Mouse (Mus musculus) megakaryocyte-erythroid progenitor cell, adult 5-6 weeks (primary cell): ENCODE measurements around the gene Sugct. TPM values are rescaled to one million over a fixed set of nuclear protein-coding genes. Genes with fewer than 3 reads are reported as not detected.
"Not testable (repeated sequence)": the region's sequence is repeated elsewhere in the genome, so short reads cannot be mapped to it uniquely, and the experiment has no call there.

Source experiments
- ATAC-seq: replicated peaks from 2 replicates; pipeline ENCODE4 v1.8.0; 2016; ENCODE audit warnings: mild to moderate bottlenecking, inconsistent platforms; ENCODE audit not compliant: severe bottlenecking, poor library complexity, low FRiP score, low TSS enrichment
- total RNA-seq, 2 experiments: library from RNA; stranded (forward) in 1 of 2; stranded (reverse) in 1 of 2; fragments of 200-1000, 215-1000 nt in 1 of 2; fragments of >200 nt in 1 of 2; fragmentation: Nextera tagmentation in 1 of 2; gene quantifications; 2 replicates each; pipeline ENCODE4 v1.2.3; 2014 to 2017

Sugct gene
- total RNA-seq, 2 experiments from 2014 or later = not detected

DNA sequence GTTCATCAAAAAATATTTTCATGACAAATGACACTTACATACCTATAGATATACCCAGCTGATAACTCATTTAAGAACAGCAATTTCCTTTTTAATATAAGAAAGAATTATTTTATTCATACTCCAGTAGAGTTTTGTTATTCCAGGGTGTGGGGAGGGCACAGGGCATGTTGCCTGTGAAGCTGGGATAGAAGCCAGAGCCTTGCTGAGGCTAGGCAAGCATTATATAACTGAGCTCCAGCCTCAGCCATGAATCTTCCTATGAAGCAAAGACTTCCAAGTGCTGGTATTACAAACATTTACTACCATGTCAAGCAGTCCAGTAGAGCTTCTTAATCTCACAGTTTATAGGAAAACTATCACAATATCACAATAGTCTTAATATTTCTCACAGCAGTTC, 70.4 kb downstream of the Sugct start:
- ATAC-seq = no peak

DNA sequence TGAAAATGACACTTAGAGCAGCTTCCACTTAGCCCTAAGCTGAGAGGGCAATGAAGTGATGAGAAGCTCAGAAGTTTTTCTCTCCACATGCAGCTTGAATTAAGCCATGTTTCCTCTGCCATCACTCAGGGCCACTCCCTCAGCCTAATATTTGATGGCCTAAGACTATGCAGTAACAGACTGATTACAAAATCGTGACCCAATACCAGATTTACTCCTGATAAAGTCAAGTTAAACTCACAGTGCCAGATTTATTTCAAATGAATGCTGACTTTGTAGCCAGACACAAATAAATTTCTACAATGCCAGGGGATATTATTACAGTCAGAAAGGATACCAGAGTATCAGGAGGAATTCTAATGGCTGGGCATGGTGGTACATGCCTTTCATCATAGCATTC, 89.1 kb downstream of the Sugct start:
- ATAC-seq = no peak

DNA sequence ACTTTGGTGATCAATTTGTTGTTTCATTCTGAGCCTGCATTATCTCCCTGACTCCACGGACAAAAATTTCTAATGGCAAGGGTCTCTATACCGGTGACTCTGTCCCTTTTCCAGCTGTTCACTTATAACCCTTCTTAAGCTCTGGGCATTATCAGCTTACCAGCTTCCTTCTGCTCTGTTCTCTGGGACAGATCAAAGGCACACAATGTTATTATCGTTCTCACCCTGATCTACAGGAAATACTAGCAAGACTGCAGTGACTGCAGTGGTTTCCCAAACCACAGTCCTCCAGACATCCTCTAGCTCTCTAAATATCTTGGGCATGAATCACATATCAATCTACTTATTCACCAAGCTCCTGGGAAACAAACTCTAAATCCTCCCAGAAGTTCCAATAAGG, 90.7 kb downstream of the Sugct start:
- 0 out of 2 replicates have a peak, but pooled peaks have one; percentile 22 for ATAC-seq

DNA sequence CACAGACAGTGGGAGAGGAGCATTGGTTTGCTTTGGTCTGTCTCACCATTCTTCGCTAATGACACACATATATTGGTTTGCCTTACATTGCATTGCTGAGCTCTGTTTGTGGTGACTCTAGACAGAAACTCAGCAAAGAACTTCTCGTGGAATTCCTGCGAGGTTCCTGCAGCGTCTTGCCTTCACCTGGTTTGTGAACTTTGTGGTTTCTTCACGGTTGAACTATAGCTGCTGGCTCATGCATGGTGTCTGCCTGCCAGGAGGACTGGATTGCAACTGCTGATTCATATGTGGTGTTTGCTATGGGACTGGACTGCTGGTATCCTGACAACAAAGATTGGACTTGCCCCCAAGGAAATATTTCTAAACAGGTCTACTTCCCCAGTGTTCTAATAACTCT, 91.6 kb downstream of the Sugct start:
- ATAC-seq = no peak

DNA sequence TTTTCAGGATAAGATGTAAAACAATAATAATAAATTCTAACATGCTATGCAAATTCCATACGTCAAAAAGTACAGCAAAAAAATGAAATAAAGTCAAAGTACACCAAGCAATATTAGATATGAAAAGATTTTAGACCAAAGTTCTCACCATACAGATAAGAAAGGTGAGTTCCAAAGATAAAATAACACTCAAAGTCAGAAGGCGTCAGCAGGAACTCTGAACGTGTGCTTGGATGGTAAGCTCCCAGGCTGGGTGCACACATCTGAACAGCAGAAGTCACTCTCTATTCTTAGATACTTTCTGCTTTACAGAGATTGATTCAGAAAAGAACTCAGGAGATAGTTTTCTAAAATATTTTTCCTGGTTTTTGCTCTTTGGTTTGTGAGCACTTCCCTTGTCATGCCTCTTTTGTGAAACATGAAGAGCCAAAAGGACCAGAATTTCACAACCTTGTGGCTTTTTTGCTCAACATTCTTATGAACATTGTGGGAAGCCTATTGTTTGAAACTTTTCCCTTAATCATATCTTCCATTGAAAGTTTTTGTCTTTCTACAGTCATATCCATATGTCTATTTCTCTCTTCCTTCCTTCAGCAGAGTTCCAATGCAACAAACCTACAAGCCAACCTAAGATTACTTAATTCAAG, 110.0 kb downstream of the Sugct start:
- ATAC-seq = no peak

DNA sequence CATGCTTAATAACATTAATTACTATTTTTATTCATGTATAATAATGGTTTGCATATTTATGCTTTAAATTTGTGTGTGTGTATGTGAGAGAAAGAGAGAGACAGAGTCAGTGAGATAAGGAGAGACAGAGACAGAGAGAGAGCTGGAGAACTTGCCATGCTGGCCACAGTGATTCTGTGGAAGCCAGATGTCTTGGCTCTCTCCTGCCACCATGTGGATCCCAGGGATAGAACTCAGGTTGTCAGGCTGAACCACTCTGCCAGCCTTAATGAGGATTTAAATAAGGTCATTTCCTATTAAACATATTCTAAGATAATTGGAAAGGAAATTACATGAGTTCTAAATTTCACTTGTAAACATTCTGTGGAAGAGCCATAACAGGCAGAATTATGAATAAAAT, 110.5 kb downstream of the Sugct start:
- peak; percentile 85 for ATAC-seq

DNA sequence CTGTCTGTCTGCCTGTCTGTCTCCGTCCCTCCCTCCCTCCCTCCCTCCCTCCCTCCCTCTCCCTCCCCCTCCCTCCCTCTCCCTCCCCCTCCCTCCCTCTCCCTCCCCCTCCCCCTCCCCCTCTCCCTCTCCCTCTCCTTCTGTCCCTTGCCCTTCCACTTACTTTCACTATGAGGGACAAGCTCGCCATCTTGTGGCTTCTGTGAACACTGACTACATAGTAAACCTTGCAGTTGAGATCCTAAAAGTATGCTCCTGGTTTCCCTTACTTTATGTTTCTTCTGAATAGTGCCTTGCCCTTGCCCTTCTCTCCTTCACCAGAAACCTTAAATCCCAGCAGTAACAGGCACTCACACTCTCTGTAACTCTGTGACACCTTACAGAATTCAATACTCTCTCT, 113.7 kb downstream of the Sugct start:
- ATAC-seq = peak; percentile 73; the same call in 1 of the 2 replicates

DNA sequence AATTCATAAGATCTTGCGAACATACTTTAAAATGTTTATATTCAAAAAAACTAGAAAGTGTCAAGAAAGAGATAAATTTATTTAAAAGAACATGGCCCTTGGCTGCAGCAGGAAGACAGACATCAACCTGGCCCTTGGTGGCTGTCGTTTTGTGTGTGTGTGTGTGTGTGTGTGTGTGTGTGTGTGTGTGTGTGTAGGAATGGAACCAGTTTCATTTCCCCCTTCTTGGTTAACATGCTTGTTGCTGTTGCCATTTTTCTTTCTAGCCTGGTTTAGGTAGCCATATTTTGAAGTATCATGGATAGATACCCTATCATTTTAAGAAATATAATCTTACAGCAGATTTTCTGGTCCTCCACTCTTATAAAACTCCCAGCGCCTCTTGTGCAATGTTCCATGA, 136.0 kb downstream of the Sugct start:
- no peak for ATAC-seq

DNA sequence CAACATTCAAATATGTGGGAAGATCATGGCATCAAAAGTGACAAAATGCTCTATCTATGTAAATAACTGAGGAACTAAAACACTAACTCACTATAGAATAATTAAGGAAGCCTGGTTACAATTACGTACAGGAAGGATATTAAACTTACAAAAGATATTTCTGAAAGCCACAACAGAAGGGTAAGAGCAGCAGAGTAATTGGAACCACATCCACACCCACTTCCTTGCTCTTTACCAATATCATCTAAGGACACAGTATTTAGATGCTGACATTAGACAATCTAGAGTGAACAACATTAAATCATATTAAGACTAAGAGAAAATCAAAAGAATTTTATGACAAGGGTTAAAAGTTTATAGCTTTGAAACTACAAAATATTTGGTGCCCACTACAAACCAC, 159.0 kb downstream of the Sugct start:
- no peak for ATAC-seq

DNA sequence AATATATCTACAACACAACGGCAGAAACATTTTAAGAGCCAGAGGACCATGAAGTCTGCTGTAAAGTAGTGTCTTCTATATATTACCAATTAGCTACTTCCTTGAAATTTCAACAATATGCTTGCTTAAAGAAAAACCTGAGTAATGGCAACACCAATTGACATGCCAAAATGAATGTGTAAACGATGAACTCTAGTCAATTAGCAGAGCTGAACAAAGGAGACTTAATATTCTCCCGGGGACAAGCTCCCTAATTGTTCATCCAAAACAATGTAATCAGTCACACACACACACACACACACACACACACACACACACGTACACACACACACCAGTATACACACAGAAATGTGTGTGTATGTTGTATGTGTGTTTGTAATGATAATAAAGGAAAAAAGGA, 160.5 kb downstream of the Sugct start:
- no peak for ATAC-seq

DNA sequence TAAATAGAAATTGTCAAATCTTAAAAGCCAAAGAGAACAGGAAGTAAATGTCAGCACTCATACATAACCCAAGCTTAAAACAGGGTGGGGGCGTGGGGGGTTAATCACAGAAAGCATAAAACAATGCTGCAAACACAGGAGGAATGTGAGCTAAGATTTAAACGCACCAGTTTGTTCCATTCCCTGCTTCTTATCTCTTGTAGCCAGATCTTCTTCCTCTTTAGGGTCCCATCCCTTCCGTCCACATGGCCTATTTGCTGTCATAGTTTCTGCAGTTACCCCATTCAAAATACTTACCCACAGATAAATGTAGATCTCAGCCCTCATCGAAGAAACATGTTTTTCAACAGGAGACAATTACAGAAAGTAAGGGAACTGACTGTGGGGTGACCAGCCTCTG, 160.9 kb downstream of the Sugct start:
- ATAC-seq = peak; percentile 65

DNA sequence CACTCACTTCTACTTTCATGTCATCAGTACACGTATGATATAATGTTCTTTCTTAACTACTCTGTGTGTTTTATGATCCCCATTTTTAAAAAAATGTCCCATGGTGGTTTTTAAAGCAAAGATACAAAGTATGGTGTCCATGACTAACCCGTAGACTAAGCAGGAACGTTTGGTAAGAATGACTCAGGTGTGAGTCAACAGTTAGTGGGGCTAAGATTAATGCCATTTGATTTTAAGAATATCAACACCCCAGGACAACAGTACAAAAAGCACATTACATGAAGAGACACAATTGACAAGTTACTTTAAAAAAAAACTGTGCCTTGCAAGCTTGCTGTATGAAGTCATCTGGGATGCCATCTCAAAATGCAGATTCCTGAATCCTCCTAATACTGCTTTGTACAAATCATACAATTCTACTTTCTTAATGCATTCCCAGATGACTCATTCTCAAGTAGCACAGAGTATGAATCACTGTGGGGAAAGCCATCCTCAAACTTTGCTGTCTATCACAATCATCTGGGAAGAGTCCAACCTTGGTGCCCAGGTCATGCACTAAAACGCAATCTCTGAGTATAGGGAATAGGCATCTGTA, 184.1 kb downstream of the Sugct start:
- ATAC-seq = no peak

DNA sequence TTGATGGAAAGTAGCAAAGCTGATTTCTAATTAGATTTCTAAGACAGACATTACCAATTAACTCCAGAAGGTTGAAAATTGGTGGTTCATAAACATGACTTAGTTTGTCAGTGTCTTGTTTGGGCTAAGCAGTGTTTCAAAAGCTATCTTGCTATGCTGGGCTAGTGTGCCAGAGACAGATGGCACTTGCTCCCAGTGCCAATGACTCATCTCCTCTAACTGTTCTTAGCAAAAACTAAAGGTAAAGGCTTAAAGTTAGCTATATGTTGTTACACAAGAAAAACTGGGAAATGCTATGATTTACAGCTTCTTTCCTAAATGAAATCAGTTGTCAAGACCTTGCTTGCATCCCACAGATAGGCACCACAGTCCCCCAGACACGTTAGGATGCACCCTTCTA, 200.4 kb downstream of the Sugct start:
- ATAC-seq = no peak

DNA sequence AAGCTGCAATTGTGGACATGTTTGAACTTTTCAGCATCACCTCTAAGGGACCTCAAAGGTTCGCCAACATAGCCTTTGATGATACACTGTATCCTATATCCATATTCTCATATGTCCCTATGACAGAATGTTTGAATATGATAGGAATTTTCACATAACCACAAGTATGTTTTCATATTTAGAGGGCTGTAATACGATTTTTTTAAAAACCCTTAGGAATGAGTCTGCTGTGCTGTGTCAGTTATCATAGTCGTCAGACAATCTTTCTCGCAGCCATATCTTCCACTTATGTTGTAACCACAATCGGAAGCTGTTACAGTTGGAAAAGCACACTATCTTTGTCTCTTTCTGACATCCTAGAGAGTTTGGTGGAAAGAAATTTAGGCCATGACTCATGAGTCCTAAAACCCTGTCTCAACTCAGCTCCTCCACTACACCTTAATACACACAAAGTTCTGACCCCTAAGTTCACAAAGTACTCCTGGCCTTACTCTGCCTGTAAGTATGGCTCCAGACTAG, 201.2 kb downstream of the Sugct start:
- ATAC-seq = peak; percentile 81

DNA sequence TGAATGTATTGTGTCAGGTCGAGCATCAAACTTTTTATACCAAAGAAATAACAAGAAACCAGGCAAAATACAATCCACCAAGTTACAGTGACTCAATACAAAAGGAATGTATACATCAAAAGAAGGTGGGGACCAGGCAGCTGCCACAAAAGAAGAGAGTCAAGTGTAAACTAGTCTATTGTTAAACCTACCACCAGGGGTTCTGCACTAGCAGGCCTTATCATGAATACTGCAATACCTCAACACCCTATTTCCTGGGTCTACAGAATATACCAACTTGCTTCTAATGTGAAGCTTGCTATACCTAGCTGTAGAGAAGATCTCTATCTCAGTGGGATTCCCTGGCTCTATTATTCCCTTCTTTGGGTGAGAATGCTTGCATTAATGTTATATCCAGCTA, 237.4 kb downstream of the Sugct start:
- ATAC-seq = not testable (repeated sequence)

DNA sequence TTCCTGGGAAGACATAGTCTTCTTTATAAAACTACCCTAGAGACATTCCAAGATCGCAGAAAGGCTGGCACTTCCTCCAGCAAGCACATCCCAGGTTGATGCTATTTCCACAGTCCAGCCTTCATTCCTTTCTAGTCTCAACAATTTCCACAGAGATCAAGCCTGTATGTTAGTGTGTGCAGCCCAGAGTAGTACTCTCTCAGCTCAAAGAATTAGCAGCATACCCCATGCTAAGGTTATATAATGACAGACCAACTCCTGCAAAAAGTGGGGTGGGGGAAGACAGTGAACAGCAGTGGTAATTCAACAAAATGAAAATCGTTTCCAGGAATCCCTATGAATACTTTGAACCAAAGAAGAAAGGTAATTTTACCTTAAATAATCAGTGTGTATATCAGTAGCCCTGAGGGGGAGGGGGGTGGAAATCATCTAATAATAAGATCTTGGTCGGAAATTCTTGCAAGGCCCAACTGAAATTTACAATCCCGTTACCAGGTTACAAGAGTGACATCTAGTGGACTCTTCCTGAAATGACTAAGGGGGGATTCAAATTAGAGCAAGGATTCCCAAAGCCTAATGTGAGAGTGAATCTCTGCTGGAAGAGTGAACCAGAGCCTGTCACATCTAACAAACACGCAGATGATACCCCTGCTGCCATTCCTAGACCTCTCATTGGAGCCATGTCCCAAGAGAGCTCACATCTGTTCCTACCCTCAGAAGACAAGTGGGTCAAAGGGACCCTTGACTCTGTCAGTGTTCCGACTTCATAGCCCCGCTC, 263.0 kb downstream of the Sugct start:
- peak; percentile 84 for ATAC-seq

DNA sequence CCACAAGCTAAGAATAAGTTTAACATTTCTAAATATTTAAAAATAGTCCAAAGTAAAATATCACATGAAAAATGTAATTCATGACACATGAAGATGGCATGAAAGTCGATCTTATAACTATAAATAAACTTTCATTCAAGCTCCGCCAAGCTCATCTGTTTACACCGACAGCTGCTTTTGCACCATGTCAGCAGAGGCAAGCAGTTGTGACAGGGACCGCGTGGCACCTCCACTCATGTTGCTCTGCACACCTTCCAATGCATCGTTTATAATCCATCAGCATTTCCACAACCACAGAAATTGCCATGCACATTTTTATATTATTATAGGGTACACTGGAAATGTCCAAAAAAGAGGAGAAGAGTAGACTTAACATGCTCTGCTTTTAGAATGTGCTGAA, 273.5 kb downstream of the Sugct start:
- no peak for ATAC-seq

DNA sequence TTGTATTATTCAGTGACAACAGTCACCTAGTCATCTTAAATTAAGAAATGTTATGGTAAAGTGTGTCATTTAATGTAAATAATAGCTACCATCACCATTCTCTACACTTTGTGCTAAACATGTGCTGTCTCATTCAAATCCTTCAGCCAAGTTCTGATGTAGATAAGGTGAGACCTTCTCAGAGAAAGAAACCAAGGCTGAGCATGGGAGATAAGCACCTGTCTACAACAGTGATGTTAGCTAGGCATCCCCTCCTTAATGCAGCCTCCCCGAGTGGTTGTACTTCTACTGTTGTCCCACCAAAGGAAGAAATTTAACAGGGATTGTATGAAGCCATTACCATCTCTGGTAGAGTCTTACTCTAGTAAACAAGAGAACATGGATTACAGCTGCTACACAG, 274.8 kb downstream of the Sugct start:
- ATAC-seq = peak; percentile 85

DNA sequence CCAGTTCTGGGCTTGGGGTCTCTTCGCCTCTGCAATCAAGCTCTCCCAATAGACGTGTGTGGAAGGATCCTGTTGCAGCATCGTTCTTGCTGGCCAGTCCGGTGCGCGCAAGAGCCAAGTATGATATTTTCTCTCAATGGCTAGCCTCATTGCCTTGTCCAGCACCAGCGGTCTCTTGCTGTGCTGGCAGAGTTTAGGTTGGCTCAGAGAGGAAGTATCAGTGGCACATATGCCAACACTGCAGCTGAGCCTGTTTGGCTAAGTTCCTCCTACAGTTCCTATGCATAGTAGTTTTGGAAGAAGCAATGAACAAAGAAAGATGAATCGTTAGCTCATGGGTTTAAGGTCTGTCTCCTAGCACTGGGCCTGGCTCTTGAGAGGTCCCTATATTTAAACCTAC, 352.5 kb downstream of the Sugct start:
- no peak for ATAC-seq

DNA sequence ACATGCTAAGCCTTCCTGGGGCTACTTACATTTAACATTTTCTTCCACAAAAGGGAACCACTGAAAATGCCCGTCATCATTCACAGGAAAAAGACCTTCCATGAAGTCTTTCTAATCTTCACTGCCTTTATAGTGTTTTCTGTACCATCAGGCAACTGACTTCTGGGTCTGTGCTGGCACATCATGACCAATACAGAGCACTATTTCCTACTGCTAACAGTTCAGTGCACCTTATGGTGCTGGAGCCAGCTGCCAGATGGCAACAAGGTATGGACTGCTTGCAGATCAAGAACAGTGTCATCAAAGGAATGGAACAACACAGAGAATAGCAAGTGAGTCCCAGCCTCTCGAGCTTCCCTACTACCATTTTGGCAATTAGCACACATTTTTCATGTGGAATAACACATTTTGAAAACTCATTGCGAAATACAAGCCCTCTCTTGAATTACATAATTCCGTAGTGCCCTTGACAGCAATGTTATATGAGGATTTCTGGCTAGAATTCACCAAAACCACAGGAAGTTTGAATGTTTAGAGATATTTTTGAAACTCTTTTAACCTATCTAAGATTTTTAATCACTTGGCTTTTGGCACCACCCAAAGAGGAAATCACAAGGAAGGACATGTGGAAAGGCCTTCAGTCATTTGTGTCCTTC, 359.3 kb downstream of the Sugct start:
- ATAC-seq = no peak
